Mouse (Mus musculus) liver, embryonic 16.5 days (tissue): ENCODE data around the gene Tmem223. TPM values are rescaled to one million over a fixed set of nuclear protein-coding genes. Genes with fewer than 3 reads are reported as not detected.
A peak's percentile ranks its signal among the peaks of the same experiment; 100 is the strongest.

Experiments
- ATAC-seq: fragments of 200-750 bp; cut with Nextera tagmentation; 2 replicates; pipeline ENCODE4 v1.8.0; 2017; ENCODE audit warnings: low read depth, mild to moderate bottlenecking, moderate number of reproducible peaks, moderate library complexity
- H3K27ac ChIP-seq: fragments of 300-500 bp; sonication (generic); 2 replicates; pipeline ENCODE4 v1.5.1; 2014; ENCODE audit warnings: mild to moderate bottlenecking, low read length
- H3K27me3 ChIP-seq: fragments of 300-500 bp; sonication (generic); 2 replicates; pipeline ENCODE4 v1.6.1; 2014; ENCODE audit warnings: low read depth, low read length, mixed read lengths; ENCODE audit not compliant: control insufficient read depth, insufficient read depth
- H3K36me3 ChIP-seq: fragments of 300-500 bp; sonication (generic); 2 replicates; pipeline ENCODE4 v1.6.1; 2014; ENCODE audit warnings: mild to moderate bottlenecking; ENCODE audit not compliant: control insufficient read depth, insufficient read depth
- H3K4me1 ChIP-seq: fragments of 300-500 bp; sonication (generic); 2 replicates; pipeline ENCODE4 v1.6.1; 2014; ENCODE audit warnings: low read depth, low read length, mixed read lengths; ENCODE audit not compliant: control insufficient read depth
- H3K4me2 ChIP-seq: fragments of 300-500 bp; sonication (generic); 2 replicates; pipeline ENCODE4 v1.6.1; 2014; ENCODE audit warnings: low read depth, low read length, mixed read lengths
- H3K4me3 ChIP-seq: fragments of 300-500 bp; sonication (generic); 2 replicates; pipeline ENCODE4 v1.5.1; 2014; ENCODE audit warnings: low read depth, mild to moderate bottlenecking, low read length
- H3K9ac ChIP-seq: fragments of 300-500 bp; sonication (generic); 2 replicates; pipeline ENCODE4 v1.6.1; 2014; ENCODE audit warnings: low read depth, low read length
- H3K9me3 ChIP-seq: fragments of 300-500 bp; sonication (generic); replicated peaks from 2 replicates; pipeline ENCODE4 v1.6.1; 2016; ENCODE audit warnings: low read length; ENCODE audit not compliant: control insufficient read depth
- WGBS: fragments of 180-500 bp; shearing (Covaris S2); extraction: QIAGEN DNeasy Blood & Tissue Kit; methylation state at CpG from one replicate; pipeline ENCODE4 v1.1.7; 2014; ENCODE audit not compliant: insufficient replicate concordance; 5-methylcytosine and 5-hydroxymethylcytosine counted together
- polyA plus RNA-seq: library from polyadenylated mRNA; unstranded; fragments of >200 nt; fragmentation: Nextera tagmentation; extraction: Ambion mirVana; gene quantifications from 2 replicates; pipeline ENCODE4 v1.2.1, GENCODE M21; 2015

Tmem223 gene
- polyA plus RNA-seq, 1 experiment from 2014 or later, result 50.9 TPM

GRCm38 (mm10) chr19:8786008-8786781, 15.4 kb downstream of the Tmem223 start, which contains the start of gene Taf6l:
TSS of gene Taf6l (minus strand) at chr19:8786417.
- under 1% methylated on average over 32 of the region's 32 CpGs for WGBS
- Histone ChIP-seq H3K4me1 (peaks cover 15% of the 10 kb centered on the region), H3K27ac (peak within 1 kb of the TSS; percentile 79), H3K27me3 (no peaks in the 10 kb centered on the region), H3K4me2 (peak within 1 kb of the TSS; percentile 89), H3K4me3 (peak within 1 kb of the TSS; percentile 82), H3K36me3 (peaks cover 15% of the 10 kb centered on the region), H3K9ac (peak within 1 kb of the TSS; percentile 78), H3K9me3 (no peaks in the 10 kb centered on the region)
- peak; percentile 99 for ATAC-seq

GRCm38 (mm10) chr19:8788521-8788920, 17.7 kb downstream of the Tmem223 start:
- H3K27me3 ChIP-seq, result no peaks in the 10 kb centered on the region

GRCm38 (mm10) chr19:8789171-8789570, 18.4 kb downstream of the Tmem223 start:
- H3K4me3 ChIP-seq, result no peak overlapping the region
- peaks cover 17% of the 10 kb centered on the region for H3K36me3 ChIP-seq
- H3K27me3 ChIP-seq, result no peaks in the 10 kb centered on the region
- 71% methylated on average over 1 of the region's 1 CpGs for WGBS
- no peak overlapping the region for H3K4me2 ChIP-seq
- no peaks in the 10 kb centered on the region for H3K9me3 ChIP-seq
- no peak overlapping the region for H3K27ac ChIP-seq
- no peak overlapping the region for H3K9ac ChIP-seq
- ATAC-seq, result no peak
- peaks cover 15% of the 10 kb centered on the region for H3K4me1 ChIP-seq

More at GRCm38 (mm10) chr19:8788521-8788920, 17.7 kb downstream of the Tmem223 start:
- WGBS, result 48% methylated on average over 3 of the region's 3 CpGs
- Histone ChIP-seq H3K9me3 (no peaks in the 10 kb centered on the region), H3K4me2 (no peak overlapping the region), H3K4me3 (no peak overlapping the region), H3K4me1 (peaks cover 15% of the 10 kb centered on the region), H3K9ac (no peak overlapping the region), H3K36me3 (peaks cover 10% of the 10 kb centered on the region), H3K27ac (no peak overlapping the region)
- no peak for ATAC-seq

- Histone ChIP-seq H3K4me3 (no peak overlapping the region), H3K27ac (no peak overlapping the region), H3K4me1 (peaks cover 11% of the 10 kb centered on the region), H3K9me3 (no peaks in the 10 kb centered on the region), H3K27me3 (no peaks in the 10 kb centered on the region), H3K4me2 (no peak overlapping the region), H3K36me3 (peaks cover 26% of the 10 kb centered on the region), H3K9ac (no peak overlapping the region)
- ATAC-seq, result no peak
- WGBS, result 60% methylated on average over 7 of the region's 7 CpGs
Measured at GRCm38 (mm10) chr19:8790171-8790570, 19.4 kb downstream of the Tmem223 start.

- WGBS, result under 1% methylated on average over 25 of the region's 25 CpGs
- ATAC-seq, result peak; percentile 64
- Histone ChIP-seq H3K4me1 (peaks cover 23% of the 10 kb centered on the region), H3K27ac (peak within 1 kb of the TSS; percentile 66), H3K9me3 (no peaks in the 10 kb centered on the region), H3K27me3 (no peaks in the 10 kb centered on the region), H3K4me2 (peak within 1 kb of the TSS; percentile 69), H3K36me3 (peaks cover 17% of the 10 kb centered on the region), H3K4me3 (peak within 1 kb of the TSS; percentile 73), H3K9ac (peak within 1 kb of the TSS; percentile 67)
Measured at GRCm38 (mm10) chr19:8798264-8798946, 27.6 kb downstream of the Tmem223 start, which contains the start of gene Polr2g. TSS of gene Polr2g (minus strand) at chr19:8798577.

GRCm38 (mm10) chr19:8798947-8799315, 28.1 kb downstream of the Tmem223 start:
- Histone ChIP-seq H3K4me3 (peak overlapping the region; percentile 73), H3K9ac (no peak overlapping the region)

GRCm38 (mm10) chr19:8802130-8802821, 31.5 kb downstream of the Tmem223 start, which contains the start of gene Zbtb3:
TSS of gene Zbtb3 (plus strand) at chr19:8802555.
- Histone ChIP-seq H3K27ac (peak within 1 kb of the TSS; percentile 78), H3K9ac (peak within 1 kb of the TSS; percentile 70), H3K4me1 (peaks cover 16% of the 10 kb centered on the region), H3K9me3 (no peaks in the 10 kb centered on the region), H3K36me3 (peaks cover 7% of the 10 kb centered on the region), H3K4me2 (peak within 1 kb of the TSS; percentile 87), H3K27me3 (no peaks in the 10 kb centered on the region), H3K4me3 (peak within 1 kb of the TSS; percentile 75)
- WGBS, result under 1% methylated on average over 30 of the region's 30 CpGs
- peak; percentile 96 for ATAC-seq

More at GRCm38 (mm10) chr19:8798947-8799315, 28.1 kb downstream of the Tmem223 start:
- ATAC-seq, result no peak
- H3K27me3 ChIP-seq, result no peaks in the 10 kb centered on the region
- peaks cover 23% of the 10 kb centered on the region for H3K4me1 ChIP-seq
- peak overlapping the region; percentile 69 for H3K4me2 ChIP-seq
- peaks cover 11% of the 10 kb centered on the region for H3K36me3 ChIP-seq
- H3K27ac ChIP-seq, result no peak overlapping the region
- no peaks in the 10 kb centered on the region for H3K9me3 ChIP-seq

GRCm38 (mm10) chr19:8803204-8803780, 32.5 kb downstream of the Tmem223 start:
- H3K27me3 ChIP-seq, result no peaks in the 10 kb centered on the region
- H3K27ac ChIP-seq, result peak overlapping the region; percentile 78
- H3K4me2 ChIP-seq, result peak overlapping the region; percentile 87; the same call in 1 of the 2 replicates
- no peak for ATAC-seq
- WGBS, result 74% methylated on average over 9 of the region's 9 CpGs
- H3K9ac ChIP-seq, result no peak overlapping the region
- H3K4me1 ChIP-seq, result peaks cover 12% of the 10 kb centered on the region
- H3K36me3 ChIP-seq, result peaks cover 10% of the 10 kb centered on the region
- H3K4me3 ChIP-seq, result no peak overlapping the region
- no peaks in the 10 kb centered on the region for H3K9me3 ChIP-seq
